Mouse (Mus musculus): ENCODE measurements at regions not wholly inside any gene's neighbourhood (a gene's known extent, or its start where the extent isn't known, plus 50 kb on each side); places are given as distances from the start of the nearest gene placed in this dataset.

DNA sequence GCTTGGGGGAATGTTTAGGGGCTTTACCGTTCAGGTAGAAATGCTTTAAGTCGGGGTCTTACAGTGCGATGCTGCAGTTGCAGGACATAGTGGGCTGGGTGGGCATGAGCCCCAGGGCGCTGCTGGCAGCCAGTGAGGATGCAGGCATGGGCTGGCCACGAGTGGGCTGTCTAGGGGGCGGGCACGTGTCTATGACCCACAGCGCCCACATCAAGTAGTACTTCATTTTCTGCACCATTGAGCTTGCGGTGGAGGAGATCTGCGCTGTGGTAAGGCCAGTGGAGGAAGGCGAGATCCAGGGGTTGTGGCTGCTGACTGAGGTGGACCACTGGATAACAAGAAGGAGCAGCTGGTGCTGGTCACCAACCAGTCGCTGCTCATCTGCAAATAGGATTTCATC lies 52.4 kb upstream of the Olfr291 start:
- no peak for DNase-seq (ENCODE audit: low read depth, low spot score)

- peak; percentile 10 for DNase-seq (ENCODE audit: low read depth, low spot score)
These were observed 58.7 kb upstream of the Olfr291 start for GRCm38 (mm10) chr7:84794655-84795054.

GRCm38 (mm10) chr7:84779276-84779825 lies 74.0 kb upstream of the Olfr291 start:
- peak; percentile 94 for DNase-seq (ENCODE audit: low read depth, low spot score)

GRCm38 (mm10) chr7:84777696-84778095 lies 75.7 kb upstream of the Olfr291 start:
- peak; percentile 3 for DNase-seq (ENCODE audit: low read depth, low spot score)

- DNase-seq (ENCODE audit: low read depth, low spot score), result no peak
These were observed 66.5 kb upstream of the Zfand6 start for GRCm38 (mm10) chr7:84756261-84756660.

DNA sequence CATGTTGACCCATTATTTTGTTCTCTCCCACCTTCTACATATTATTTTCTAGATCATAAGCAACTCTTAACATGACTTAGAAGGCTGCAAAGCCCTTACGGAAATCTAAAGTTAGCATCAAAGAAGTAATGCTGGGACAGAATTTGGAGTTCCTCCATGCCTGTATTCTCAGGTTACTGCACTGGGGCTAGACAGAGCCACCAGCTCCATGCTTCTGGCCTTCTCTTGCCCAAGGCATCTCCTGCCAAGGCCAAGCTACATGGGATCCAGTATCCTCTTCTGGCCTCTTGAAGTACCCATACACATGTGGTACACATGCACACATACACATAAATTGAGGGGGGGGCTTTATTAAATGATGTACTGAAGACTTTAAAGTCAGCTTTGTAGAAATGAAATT lies 63.6 kb upstream of the Zfand6 start:
- DNase-seq (ENCODE audit: low read depth, low spot score), result no peak

- DNase-seq (ENCODE audit: low read depth, low spot score), result peak; percentile 78
These were observed 59.9 kb upstream of the Zfand6 start for GRCm38 (mm10) chr7:84749434-84750301.

- DNase-seq (ENCODE audit: low read depth, low spot score), result no peak
These were observed 58.1 kb upstream of the Zfand6 start for GRCm38 (mm10) chr7:84747847-84748246.

DNA sequence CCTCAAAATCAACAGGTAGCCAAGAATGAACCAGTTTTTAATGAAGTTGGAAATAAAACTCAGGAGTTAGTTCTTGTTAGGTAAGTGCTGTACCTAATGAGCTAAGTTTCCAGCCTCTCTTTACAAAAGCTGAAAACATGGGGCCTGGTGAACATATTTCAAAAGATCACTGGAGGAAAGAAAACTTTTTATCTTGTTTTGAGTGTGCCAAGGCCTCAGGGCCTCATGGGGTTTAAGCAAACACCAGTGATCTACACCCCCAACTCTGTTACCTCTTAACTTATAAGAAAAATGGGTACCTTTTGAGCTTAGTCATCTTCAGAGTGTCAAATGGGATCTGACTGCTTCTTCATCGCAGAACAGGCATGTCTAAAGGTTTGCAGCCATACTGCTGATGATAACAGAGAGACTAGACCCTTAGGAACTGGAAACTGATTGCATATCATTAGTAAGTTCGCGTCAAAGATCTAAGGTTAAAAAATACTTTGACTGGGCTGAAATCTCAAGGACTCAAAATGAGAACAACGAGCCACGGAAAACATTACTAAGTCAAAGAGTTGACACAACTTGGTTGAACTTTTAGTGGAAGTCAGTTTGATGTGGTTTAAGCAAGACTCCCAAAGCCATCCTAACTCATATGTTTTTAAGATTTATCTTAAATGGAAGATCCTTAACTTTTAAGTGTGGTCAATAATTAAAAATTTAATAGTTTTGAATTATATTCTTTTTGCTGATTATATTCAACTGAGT lies 54.7 kb upstream of the Zfand6 start:
- DNase-seq (ENCODE audit: low read depth, low spot score), result no peak

GRCm38 (mm10) chr7:84739965-84740390 lies 50.2 kb upstream of the Zfand6 start:
- peak; percentile 9 for DNase-seq (ENCODE audit: low read depth, low spot score)

Measured in mesoderm, embryonic 11.5 days (tissue).